24 mouse cellular contexts compared by ENCODE assay signal in the genomic region with DNA sequence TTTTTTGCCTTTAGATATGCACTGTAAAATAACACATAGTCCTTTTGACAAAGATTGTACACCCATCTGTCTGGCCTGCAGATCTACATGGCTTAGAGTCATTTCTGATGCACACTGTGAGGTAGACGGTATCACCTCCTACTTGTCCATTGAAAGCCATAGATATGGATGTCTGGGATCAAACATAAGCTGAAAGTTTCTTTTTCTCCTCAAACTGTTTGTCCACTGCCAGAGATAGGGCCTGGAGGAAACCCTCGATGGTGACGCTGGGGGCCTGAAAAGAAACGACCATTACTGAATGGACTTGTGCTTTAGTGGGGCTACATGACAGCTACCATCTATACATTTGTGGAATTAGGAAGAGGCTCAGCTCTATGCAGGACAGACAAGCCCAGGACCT. TPM values are rescaled to one million over a fixed set of nuclear protein-coding genes. Genes with fewer than 3 reads are reported as not detected.
"Had no signal": no experiment of that assay in that cellular context is flagged by ENCODE, and none has a peak within 500 bp of the region (broad histone marks: within the 10 kb centered on the region; RNA-seq: fewer than 3 reads in every experiment).

No protein-coding gene starts in this region.

- H3K27ac ChIP-seq: neural tube, embryonic 13.5 days; neural tube, embryonic 15.5 days; stomach, embryonic 15.5 days; stomach, postnatal 0 days had no signal

- H3K4me1 ChIP-seq: neural tube, embryonic 13.5 days; neural tube, embryonic 15.5 days; stomach, embryonic 15.5 days had no signal

- H3K9me3 ChIP-seq: neural tube, embryonic 13.5 days; neural tube, embryonic 15.5 days; stomach, embryonic 15.5 days had no signal

- H3K27me3 ChIP-seq: neural tube, embryonic 13.5 days; neural tube, embryonic 15.5 days; stomach, embryonic 15.5 days had no signal

- DNase-seq: retina, postnatal 1 day; right cerebral cortex, adult 18-20 months; right cerebral cortex, postnatal 14 days; right cerebral cortex, postnatal 25 days; right cerebral cortex, postnatal 4 days; spleen, adult 18-20 months; thymus, adult 18-20 months; thymus, adult 2 months; thymus, postnatal 14 days; thymus, postnatal 25 days; thymus, postnatal 36 days; thymus, postnatal 4 days had no signal

- H3K4me3 ChIP-seq: neural tube, embryonic 13.5 days; neural tube, embryonic 15.5 days; stomach, embryonic 15.5 days had no signal

RNA-seq across cellular contexts. Expression of a gene that starts 50.6 kb away (rescaled TPM):
- total RNA-seq: neutrophil, adult 5-6 weeks had no signal
- polyA plus RNA-seq: neural tube, embryonic 13.5 days; neural tube, embryonic 14.5 days; neural tube, embryonic 15.5 days; small intestine, adult 2 months; spleen, adult 2 months; stomach, embryonic 14.5 days; stomach, embryonic 15.5 days; stomach, embryonic 16.5 days; stomach, postnatal 0 days; thymus, adult 2 months; thymus, postnatal 0 days; urinary bladder, adult 2 months had no signal
